Mouse (Mus musculus): ENCODE data around the gene Mpv17. TPM values are rescaled to one million over a fixed set of nuclear protein-coding genes. Genes with fewer than 3 reads are reported as not detected.

Mpv17 gene
- polyA plus RNA-seq (2015; fragmentation: Nextera tagmentation; extraction: Ambion mirVana), result 16.5 and 17.6 TPM in 2 replicates

DNA sequence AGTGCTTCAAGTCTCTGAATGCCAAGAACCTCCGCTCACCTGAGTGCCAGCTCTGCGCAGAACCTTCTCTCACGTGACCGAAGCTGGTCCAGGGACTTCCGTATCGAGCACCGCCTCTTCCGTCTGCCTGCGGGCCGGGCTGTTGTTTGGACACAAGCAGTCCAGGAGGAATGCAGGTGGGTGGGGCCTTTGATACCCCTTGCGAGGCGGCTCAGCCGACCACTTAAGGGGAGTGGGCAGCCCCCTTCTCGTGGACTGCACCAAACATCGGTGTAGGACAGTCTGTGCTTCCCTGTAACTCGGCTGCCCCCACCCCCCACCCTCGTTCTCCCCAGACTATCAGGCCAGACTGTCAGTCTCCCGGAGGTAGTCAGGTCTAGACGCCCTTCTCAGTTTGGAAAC lies at the start of gene Mpv17:
Mpv17 (minus strand) TSS at position 100 of the 402 bp plus-strand sequence.
- Histone ChIP-seq H3K9me3 (ENCODE audit: low read length) (no peaks in the 10 kb centered on the region), H3K9ac (replicated peaks) (peak within 1 kb of the TSS; percentile 72), H3K4me3 (ENCODE audit: low read depth, low read length) (peak within 1 kb of the TSS; percentile 74), H3K27ac (ENCODE audit: low read depth) (peak within 1 kb of the TSS; percentile 35; the same call in 1 of the 2 replicates), H3K4me1 (ENCODE audit: insufficient read depth) (peaks cover 12% of the 10 kb centered on the region), H3K27me3 (ENCODE audit: insufficient read depth, low read length) (no peaks in the 10 kb centered on the region), H3K4me2 (ENCODE audit: low read depth, low read length) (peak within 1 kb of the TSS; percentile 82), H3K36me3 (replicated peaks; ENCODE audit: insufficient read depth, low read length) (peaks cover 30% of the 10 kb centered on the region)
- DNase-seq (peak; percentile 83), ATAC-seq (peak; percentile 90)
- TF ChIP-seq CTCF (IDR thresholded peaks at IDR 0.05; ENCODE audit: low read depth), result no peak
- TF ChIP-seq EP300 (IDR thresholded peaks at IDR 0.05; ENCODE audit: low read depth), result no peak
- WGBS (ENCODE audit: insufficient replicate concordance), result 0% methylated on average over 19 of the region's 19 CpGs

GRCm38 (mm10) chr5:31202933-31203332 lies 48.9 kb upstream of the Mpv17 start:
- H3K4me3 ChIP-seq (ENCODE audit: low read depth, low read length), result peak overlapping the region; percentile 70
- peak overlapping the region; percentile 97 for H3K4me2 ChIP-seq (ENCODE audit: low read depth, low read length)
- TF ChIP-seq CTCF (IDR thresholded peaks at IDR 0.05; ENCODE audit: low read depth) (no peak), EP300 (IDR thresholded peaks at IDR 0.05; ENCODE audit: low read depth) (no peak)
- H3K4me1 ChIP-seq (ENCODE audit: insufficient read depth), result peaks cover 19% of the 10 kb centered on the region
- peak overlapping the region; percentile 47; the same call in 1 of the 2 replicates for H3K9ac ChIP-seq (replicated peaks)
- peaks cover 3% of the 10 kb centered on the region; the same call in 1 of the 2 replicates for H3K9me3 ChIP-seq (ENCODE audit: low read length)
- no peaks in the 10 kb centered on the region for H3K27me3 ChIP-seq (ENCODE audit: insufficient read depth, low read length)
- DNase-seq (no peak), ATAC-seq (no peak)
- peak overlapping the region; percentile 75 for H3K27ac ChIP-seq (ENCODE audit: low read depth)
- H3K36me3 ChIP-seq (replicated peaks; ENCODE audit: insufficient read depth, low read length), result peaks cover 73% of the 10 kb centered on the region
- WGBS (ENCODE audit: insufficient replicate concordance), result 82% methylated on average over 7 of the region's 7 CpGs

DNA sequence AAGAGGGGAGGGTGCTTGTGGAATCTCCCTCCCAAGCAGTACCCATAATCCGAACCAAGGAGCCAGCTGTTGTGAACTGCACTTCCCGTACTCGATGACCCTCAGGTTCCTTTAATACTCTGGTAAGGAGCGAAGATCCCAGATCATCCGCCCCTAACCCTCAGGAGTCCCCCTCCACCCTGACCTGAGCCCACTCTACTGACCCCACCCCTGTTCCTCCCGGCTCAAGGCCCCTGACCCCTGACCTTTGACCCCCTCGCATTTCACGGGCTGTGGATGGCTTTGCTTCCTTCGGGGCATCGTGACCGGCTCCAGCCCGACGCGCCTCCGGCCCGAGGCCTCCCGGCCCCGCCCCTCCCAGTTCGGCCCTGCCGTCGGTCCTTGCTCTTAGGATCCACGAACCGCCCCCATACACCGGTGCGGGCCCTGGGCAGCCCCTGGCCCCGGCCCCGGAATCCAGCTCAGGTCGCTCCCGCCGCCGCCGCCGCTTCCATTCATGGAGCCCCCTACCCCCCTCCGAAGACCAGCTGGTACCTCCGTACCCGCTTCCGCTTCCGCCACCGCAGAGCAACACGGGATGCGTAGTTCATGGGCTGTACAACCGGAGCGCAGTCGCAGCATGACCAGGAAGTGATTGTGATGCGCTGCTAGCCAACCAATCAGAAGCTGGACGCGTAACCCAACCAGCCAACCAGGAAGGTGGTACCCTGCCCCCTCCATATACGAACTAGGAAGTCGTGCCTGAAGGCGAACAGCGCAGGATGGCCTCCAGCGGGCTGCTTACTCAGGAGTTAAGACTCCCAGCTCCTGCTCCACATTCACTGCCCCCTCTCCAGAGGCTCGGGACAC lies 47.9 kb upstream of the Mpv17 start, which contains the start of gene Zfp513:
Zfp513 (minus strand) TSS at position 562 of the 849 bp plus-strand sequence.
- ATAC-seq, result peak; percentile 96
- under 1% methylated on average over 53 of the region's 53 CpGs for WGBS (ENCODE audit: insufficient replicate concordance)
- peak; percentile 95 for DNase-seq

DNA sequence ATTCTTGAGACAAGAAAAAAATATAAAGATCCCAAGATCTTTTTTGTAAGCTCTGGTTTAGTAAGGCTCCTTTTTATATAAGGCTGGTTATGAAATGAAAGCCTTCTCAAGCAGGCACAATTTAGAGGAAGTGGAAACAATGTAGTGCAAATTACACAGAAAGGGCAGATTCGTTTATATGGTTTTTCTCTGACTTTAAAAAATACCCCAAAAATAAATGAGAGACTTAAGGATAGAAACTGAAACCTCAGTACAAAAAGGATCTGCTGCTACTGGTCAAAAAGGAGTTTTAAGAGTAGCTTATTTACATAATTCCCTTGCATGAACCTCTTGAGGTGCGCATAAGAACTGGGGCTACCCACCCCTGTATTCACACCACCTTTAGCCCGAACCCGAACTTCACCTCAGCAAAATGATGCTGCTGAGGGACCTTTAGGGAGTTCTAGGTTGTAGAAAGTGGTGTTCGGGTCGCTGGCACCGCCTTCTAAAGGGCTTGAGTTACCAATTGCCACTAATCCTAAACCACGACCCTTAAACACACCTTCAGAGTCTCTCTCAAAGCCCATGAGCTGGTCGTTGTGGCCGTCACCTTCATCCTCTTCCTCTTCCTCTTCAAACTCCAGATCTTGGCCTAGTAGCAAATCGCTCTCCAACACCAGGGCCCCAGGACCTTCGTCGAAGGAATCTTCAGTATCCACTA lies 47.1 kb upstream of the Mpv17 start:
- WGBS (ENCODE audit: insufficient replicate concordance), result 9% methylated on average over 13 of the region's 13 CpGs
- no peaks in the 10 kb centered on the region for H3K27me3 ChIP-seq (ENCODE audit: insufficient read depth, low read length)
- H3K4me1 ChIP-seq (ENCODE audit: insufficient read depth), result peaks cover 19% of the 10 kb centered on the region
- ATAC-seq (no peak), DNase-seq (no peak)
- TF ChIP-seq EP300 (IDR thresholded peaks at IDR 0.05; ENCODE audit: low read depth) (no peak), CTCF (IDR thresholded peaks at IDR 0.05; ENCODE audit: low read depth) (no peak)
- peak overlapping the region; percentile 97 for H3K4me2 ChIP-seq (ENCODE audit: low read depth, low read length)
- peak overlapping the region; percentile 76 for H3K27ac ChIP-seq (ENCODE audit: low read depth)
- H3K9ac ChIP-seq (replicated peaks), result peak overlapping the region; percentile 89
- H3K4me3 ChIP-seq (ENCODE audit: low read depth, low read length), result peak overlapping the region; percentile 70
- H3K36me3 ChIP-seq (replicated peaks; ENCODE audit: insufficient read depth, low read length), result peaks cover 78% of the 10 kb centered on the region
- peaks cover 3% of the 10 kb centered on the region; the same call in 1 of the 2 replicates for H3K9me3 ChIP-seq (ENCODE audit: low read length)

More for the DNA sequence above, 47.9 kb upstream of the Mpv17 start, which contains the start of gene Zfp513:
- peaks cover 19% of the 10 kb centered on the region for H3K4me1 ChIP-seq (ENCODE audit: insufficient read depth)
- peak within 1 kb of the TSS; percentile 97 for H3K4me2 ChIP-seq (ENCODE audit: low read depth, low read length)
- H3K9me3 ChIP-seq (ENCODE audit: low read length), result peaks cover 3% of the 10 kb centered on the region; the same call in 1 of the 2 replicates
- peak within 1 kb of the TSS; percentile 89 for H3K9ac ChIP-seq (replicated peaks)
- peaks cover 73% of the 10 kb centered on the region for H3K36me3 ChIP-seq (replicated peaks; ENCODE audit: insufficient read depth, low read length)
- H3K4me3 ChIP-seq (ENCODE audit: low read depth, low read length), result peak within 1 kb of the TSS; percentile 70
- TF ChIP-seq CTCF (IDR thresholded peaks at IDR 0.05; ENCODE audit: low read depth) (no peak), EP300 (IDR thresholded peaks at IDR 0.05; ENCODE audit: low read depth) (0 out of 2 replicates have a peak, but pooled peaks have one; percentile 6)
- H3K27me3 ChIP-seq (ENCODE audit: insufficient read depth, low read length), result no peaks in the 10 kb centered on the region
- H3K27ac ChIP-seq (ENCODE audit: low read depth), result peak within 1 kb of the TSS; percentile 76

DNA sequence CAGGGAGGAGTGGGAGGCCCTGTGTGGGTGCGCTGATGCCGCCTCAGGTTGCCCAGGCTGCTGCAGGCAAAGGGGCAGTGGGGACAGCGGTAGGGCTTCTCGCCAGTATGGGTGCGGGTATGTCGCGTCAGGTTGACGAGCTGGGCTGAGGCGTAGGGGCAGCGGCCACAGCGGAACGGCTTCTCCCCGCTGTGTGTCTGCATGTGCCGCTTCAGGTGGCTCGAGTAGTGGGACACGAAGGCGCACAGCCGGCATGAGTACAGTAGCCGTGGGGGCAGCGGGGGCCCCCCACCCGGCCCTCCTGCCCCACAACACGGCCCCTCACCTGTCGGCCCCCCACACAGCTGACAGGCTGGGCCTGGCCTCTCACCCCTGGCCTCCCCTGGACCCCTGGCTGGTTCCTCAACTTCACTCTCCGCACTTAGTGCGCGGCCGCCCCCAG lies 46.3 kb upstream of the Mpv17 start:
- Histone ChIP-seq H3K4me2 (ENCODE audit: low read depth, low read length) (peak overlapping the region; percentile 97; the same call in 1 of the 2 replicates), H3K36me3 (replicated peaks; ENCODE audit: insufficient read depth, low read length) (peaks cover 78% of the 10 kb centered on the region), H3K4me1 (ENCODE audit: insufficient read depth) (peaks cover 19% of the 10 kb centered on the region), H3K9me3 (ENCODE audit: low read length) (peaks cover 3% of the 10 kb centered on the region; the same call in 1 of the 2 replicates), H3K27me3 (ENCODE audit: insufficient read depth, low read length) (no peaks in the 10 kb centered on the region), H3K9ac (replicated peaks) (peak overlapping the region; percentile 89; the same call in 1 of the 2 replicates), H3K4me3 (ENCODE audit: low read depth, low read length) (0 out of 2 replicates have a peak overlapping the region, but pooled peaks have one; percentile 70), H3K27ac (ENCODE audit: low read depth) (0 out of 2 replicates have a peak overlapping the region, but pooled peaks have one; percentile 76)
- ATAC-seq, result no peak
- WGBS (ENCODE audit: insufficient replicate concordance), result 87% methylated on average over 27 of the region's 27 CpGs
- DNase-seq, result no peak
- TF ChIP-seq EP300 (IDR thresholded peaks at IDR 0.05; ENCODE audit: low read depth), result no peak
- TF ChIP-seq CTCF (IDR thresholded peaks at IDR 0.05; ENCODE audit: low read depth), result no peak

Data from liver, postnatal 0 days (tissue).